Mouse (Mus musculus) myocyte (in vitro differentiated cells): ENCODE measurements around the gene Bcl6b. TPM values are rescaled to one million over a fixed set of nuclear protein-coding genes. Genes with fewer than 3 reads are reported as not detected.

Source experiments
- H3K27me3 ChIP-seq: one replicate; pipeline ENCODE4 v1.6.1; 2011; ENCODE audit not compliant: control insufficient read depth, insufficient read depth, insufficient read length
- H3K36me3 ChIP-seq: one replicate; pipeline ENCODE4 v1.6.1; 2011; ENCODE audit not compliant: control insufficient read depth, insufficient read depth
- H3K4me2 ChIP-seq: one replicate; pipeline ENCODE4 v1.6.1; 2011; ENCODE audit warnings: low read depth, control low read depth
- H3K4me3 ChIP-seq: one replicate; pipeline ENCODE4 v1.5.1; 2011; ENCODE audit warnings: mild to moderate bottlenecking, control low read depth, moderate library complexity
- H3K79me2 ChIP-seq: one replicate; pipeline ENCODE4 v1.6.1; 2011; ENCODE audit not compliant: control insufficient read depth, insufficient read depth
- H3ac ChIP-seq: one replicate; pipeline ENCODE4 v1.6.1; 2011; ENCODE audit not compliant: control insufficient read depth, insufficient read length
- CEBPB ChIP-seq: IDR thresholded peaks from 2 replicates; pipeline ENCODE4 v1.6.1; 2011; ENCODE audit warnings: mild to moderate bottlenecking, moderate library complexity; ENCODE audit not compliant: poor library complexity, insufficient read depth, severe bottlenecking
- E2F4 ChIP-seq: IDR thresholded peaks from one replicate; pipeline ENCODE4 v1.6.1; 2011; ENCODE audit warnings: mild to moderate bottlenecking, control low read depth, moderate library complexity; ENCODE audit not compliant: insufficient read depth
- MAX ChIP-seq: IDR thresholded peaks from one replicate; pipeline ENCODE4 v1.6.1; 2011; ENCODE audit warnings: low read depth, mild to moderate bottlenecking, control low read depth
- MYOD1 ChIP-seq, 3 experiments: IDR thresholded peaks; one replicate each; pipeline ENCODE4 v1.6.1; 2011; ENCODE audit warnings: control low read depth in 2 of 3, low read depth in 2 of 3, mild to moderate bottlenecking in 2 of 3, moderate library complexity in 1 of 3; ENCODE audit not compliant: insufficient read length in 2 of 3, control insufficient read depth in 1 of 3
- MYOG ChIP-seq, 3 experiments: IDR thresholded peaks; one replicate each; pipeline ENCODE4 v1.6.1; 2011; ENCODE audit warnings: control low read depth in 2 of 3, low read depth in 2 of 3, mild to moderate bottlenecking in 2 of 3; ENCODE audit not compliant: insufficient read length in 2 of 3, control insufficient read depth in 1 of 3, insufficient read depth in 1 of 3
- POLR2A ChIP-seq: IDR thresholded peaks from one replicate; pipeline ENCODE4 v1.6.1; 2011; ENCODE audit warnings: low read depth, mild to moderate bottlenecking, control low read depth, moderate library complexity; ENCODE audit not compliant: insufficient read length
- POLR2AphosphoS2 ChIP-seq: IDR thresholded peaks from one replicate; pipeline ENCODE4 v1.6.1; 2011; ENCODE audit warnings: low read depth, control low read depth; ENCODE audit not compliant: insufficient read length
- REST ChIP-seq: IDR thresholded peaks from one replicate; pipeline ENCODE4 v1.6.1; 2011; ENCODE audit warnings: mild to moderate bottlenecking, control low read depth, moderate library complexity; ENCODE audit not compliant: insufficient read depth, insufficient read length
- SRF ChIP-seq: IDR thresholded peaks from one replicate; pipeline ENCODE4 v1.6.1; 2011; ENCODE audit warnings: low read depth; ENCODE audit not compliant: control insufficient read depth, insufficient read length
- TCF12 ChIP-seq: IDR thresholded peaks from one replicate; pipeline ENCODE4 v1.6.1; 2011; ENCODE audit warnings: mild to moderate bottlenecking, control low read depth; ENCODE audit not compliant: poor library complexity, insufficient read depth, severe bottlenecking
- TCF3 ChIP-seq: IDR thresholded peaks from one replicate; pipeline ENCODE4 v1.6.1; 2011; ENCODE audit warnings: low read depth, control low read depth; ENCODE audit not compliant: insufficient read length
- USF1 ChIP-seq: IDR thresholded peaks from one replicate; pipeline ENCODE4 v1.6.1; 2011; ENCODE audit warnings: low read depth, mild to moderate bottlenecking, control low read depth, moderate library complexity
- polyA plus RNA-seq: library from polyadenylated mRNA; unstranded; fragments of >200 nt; fragmentation: generic; extraction: Trizol; gene quantifications from one replicate; pipeline ENCODE4 v1.2.1, GENCODE M21; 2012; ENCODE audit warnings: missing spikeins

Gene Bcl6b
- polyA plus RNA-seq, 1 experiment, result 2.8 TPM

DNA sequence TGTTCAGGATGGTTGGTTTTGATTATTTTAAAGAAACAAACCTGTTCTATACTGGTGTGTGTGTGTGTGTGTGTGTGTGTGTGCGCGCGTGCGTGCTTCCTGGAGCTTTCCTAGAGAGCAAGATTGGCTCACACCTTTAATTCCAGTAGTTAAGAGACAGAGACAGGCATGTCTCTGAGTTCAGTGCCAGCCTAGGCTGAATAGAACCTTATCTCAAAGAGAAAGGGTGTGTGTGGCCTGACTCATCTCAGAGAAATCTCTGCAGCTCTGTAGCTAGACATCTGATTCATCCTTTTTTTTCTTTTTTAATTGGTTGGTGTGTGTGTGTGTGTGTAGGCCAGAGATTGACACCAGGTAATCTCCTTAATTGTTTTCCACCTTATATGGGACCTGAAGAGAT is 29.4 kb upstream of the Bcl6b start:
- peak overlapping the region; percentile 14 for H3K4me2 ChIP-seq
- H3ac ChIP-seq, result no peak overlapping the region
- no peaks in the 10 kb centered on the region for H3K36me3 ChIP-seq
- no peak for TF ChIP-seq POLR2A
- TF ChIP-seq USF1, result no peak
- no peak for TF ChIP-seq CEBPB
- no peak for TF ChIP-seq SRF
- no peaks in the 10 kb centered on the region for H3K79me2 ChIP-seq
- H3K27me3 ChIP-seq, result peaks cover 11% of the 10 kb centered on the region
- H3K4me3 ChIP-seq, result no peak overlapping the region

DNA sequence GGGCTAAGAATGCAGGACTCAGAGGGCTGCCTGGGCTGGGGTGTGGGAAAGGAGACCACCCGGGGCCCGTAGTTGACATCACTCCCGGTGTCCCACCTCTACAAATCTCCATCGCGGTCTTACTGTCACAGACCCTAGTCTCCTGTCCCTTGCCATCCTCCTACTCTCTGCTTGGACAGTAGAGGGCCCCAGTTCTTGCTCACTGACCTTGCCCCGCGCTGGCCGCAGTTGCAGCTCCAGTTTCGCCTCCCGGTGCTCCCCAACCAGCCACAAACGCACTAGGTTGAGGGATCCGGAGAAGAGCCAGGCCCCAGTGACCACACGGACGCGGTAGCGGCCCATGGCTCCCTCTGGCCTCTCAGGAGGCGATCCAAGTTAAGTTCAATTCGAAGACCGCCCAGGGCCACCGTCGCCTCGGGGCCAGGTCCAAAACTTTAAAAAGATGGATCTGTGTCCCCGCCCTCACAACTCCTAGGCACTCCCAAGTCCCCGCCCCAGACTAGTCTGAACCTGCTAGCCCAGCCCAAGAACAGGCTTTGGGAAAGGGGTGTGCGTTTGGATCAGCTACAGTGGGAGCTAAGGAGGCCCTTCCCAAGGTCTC is 25.4 kb upstream of the Bcl6b start, which contains the start of gene Alox12:
TSS of gene Alox12 (minus strand) at position 423 of the 601 bp plus-strand sequence.
- Histone ChIP-seq H3K4me3 (no peak within 1 kb of the TSS), H3K36me3 (no peaks in the 10 kb centered on the region), H3K79me2 (no peaks in the 10 kb centered on the region), H3K27me3 (peaks cover 26% of the 10 kb centered on the region), H3ac (no peak within 1 kb of the TSS), H3K4me2 (peak within 1 kb of the TSS; percentile 70)
- no peak for TF ChIP-seq E2F4

DNA sequence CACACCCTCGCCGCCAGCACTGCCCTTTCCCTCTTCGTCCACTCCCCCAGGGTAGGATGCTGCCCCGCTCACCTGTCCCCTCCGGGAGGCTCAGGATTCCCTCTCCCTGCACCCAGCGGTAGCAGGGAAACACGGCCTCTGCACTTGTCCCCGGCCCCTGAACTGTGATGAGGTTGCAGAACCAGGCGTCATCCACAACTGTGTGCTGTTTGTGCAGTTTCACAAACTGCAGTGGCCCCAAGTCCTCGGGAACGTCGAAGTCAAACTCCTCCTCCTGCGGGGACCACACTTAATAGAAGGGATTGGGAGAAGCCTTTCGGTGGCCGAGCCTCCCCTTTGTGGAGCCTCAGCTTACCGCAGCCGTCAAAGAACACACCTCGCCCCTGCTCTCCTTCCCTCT is 24.7 kb upstream of the Bcl6b start:
- H3K4me3 ChIP-seq, result no peak overlapping the region
- H3ac ChIP-seq, result no peak overlapping the region
- no peaks in the 10 kb centered on the region for H3K36me3 ChIP-seq
- peak overlapping the region; percentile 70 for H3K4me2 ChIP-seq
- no peaks in the 10 kb centered on the region for H3K79me2 ChIP-seq
- peaks cover 26% of the 10 kb centered on the region for H3K27me3 ChIP-seq
- TF ChIP-seq REST (no peak), USF1 (no peak), SRF (no peak), TCF12 (no peak), CEBPB (no peak), POLR2AphosphoS2 (no peak), MYOG (IDR thresholded peaks at IDR 0.05; ENCODE audit: control insufficient read depth in 1 of 3, insufficient read depth in 1 of 3, insufficient read length in 2 of 3, low read depth in 2 of 3) (no peak), TCF3 (no peak), MYOD1 (IDR thresholded peaks at IDR 0.05; ENCODE audit: control insufficient read depth in 1 of 3, insufficient read length in 2 of 3, low read depth in 2 of 3) (no peak), E2F4 (no peak), POLR2A (no peak), MAX (no peak)

DNA sequence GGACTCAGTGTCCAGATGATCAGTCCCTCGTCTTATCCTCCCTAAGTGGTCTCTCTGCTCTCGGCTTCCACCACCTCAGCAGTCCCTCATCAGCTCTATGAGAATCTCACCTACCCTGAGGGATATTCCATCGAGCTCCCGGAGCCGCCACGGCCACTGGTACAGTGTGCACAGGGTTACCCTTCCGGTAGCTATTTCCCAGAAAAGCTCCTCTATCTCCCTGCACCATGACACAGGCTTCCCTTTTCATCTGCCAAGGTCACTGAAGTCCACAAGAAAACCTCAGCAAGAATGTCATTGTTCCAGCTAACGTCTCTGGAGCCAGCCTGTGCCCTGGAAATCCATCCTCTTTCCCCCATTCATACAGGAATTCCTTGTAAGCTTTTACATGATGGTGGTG is 22.3 kb upstream of the Bcl6b start:
- no peak overlapping the region for H3K4me3 ChIP-seq
- no peak overlapping the region for H3K4me2 ChIP-seq
- no peak for TF ChIP-seq E2F4
- no peak for TF ChIP-seq POLR2A
- no peak for TF ChIP-seq POLR2AphosphoS2
- no peaks in the 10 kb centered on the region for H3K79me2 ChIP-seq
- H3K36me3 ChIP-seq, result no peaks in the 10 kb centered on the region
- H3K27me3 ChIP-seq, result peaks cover 30% of the 10 kb centered on the region
- H3ac ChIP-seq, result no peak overlapping the region

DNA sequence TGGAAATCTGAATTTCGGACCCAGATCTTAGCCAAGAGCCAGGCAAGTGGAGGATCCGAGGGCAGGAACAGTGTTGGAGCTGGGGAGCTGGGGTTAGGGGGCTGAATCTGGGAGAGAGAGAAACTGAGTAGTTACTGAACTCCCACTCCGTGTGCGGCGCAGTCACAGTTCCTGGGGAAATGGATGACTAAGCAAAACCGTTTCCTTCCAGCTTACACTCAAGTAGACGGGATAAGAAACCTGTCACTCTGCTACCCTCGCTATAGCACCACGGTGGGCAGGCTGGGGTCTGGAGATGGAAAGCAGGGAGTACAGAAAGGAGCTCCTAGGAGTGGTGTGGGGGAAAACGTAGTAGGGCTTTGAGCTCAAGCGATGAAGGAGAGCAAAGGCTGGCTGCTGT is 20.6 kb upstream of the Bcl6b start:
- H3K27me3 ChIP-seq, result peaks cover 38% of the 10 kb centered on the region
- H3K4me2 ChIP-seq, result no peak overlapping the region
- H3K36me3 ChIP-seq, result no peaks in the 10 kb centered on the region
- H3ac ChIP-seq, result no peak overlapping the region
- TF ChIP-seq E2F4 (no peak), MYOG (IDR thresholded peaks at IDR 0.05; ENCODE audit: control insufficient read depth in 1 of 3, insufficient read depth in 1 of 3, insufficient read length in 2 of 3, low read depth in 2 of 3) (no peak), REST (no peak), SRF (no peak), TCF12 (no peak), USF1 (no peak), POLR2A (no peak), TCF3 (no peak), MYOD1 (IDR thresholded peaks at IDR 0.05; ENCODE audit: control insufficient read depth in 1 of 3, insufficient read length in 2 of 3, low read depth in 2 of 3) (no peak), POLR2AphosphoS2 (no peak), MAX (no peak), CEBPB (no peak)
- no peaks in the 10 kb centered on the region for H3K79me2 ChIP-seq
- H3K4me3 ChIP-seq, result no peak overlapping the region
